Mouse (Mus musculus): ENCODE results near the gene Tex38. TPM values are rescaled to one million over a fixed set of nuclear protein-coding genes. Genes with fewer than 3 reads are reported as not detected.

Gene Tex38
- polyA plus RNA-seq (2014; fragmentation: Nextera tagmentation; extraction: Ambion mirVana): 0.46 TPM in 1 of 2 replicates, not detected in the other

GRCm38 (mm10) chr4:115780918-115781317, at the start of gene Tex38:
Gene Tex38, minus strand, starts transcription at chr4:115781018.
- ATAC-seq (replicated peaks; ENCODE audit: insufficient number of reproducible peaks, low FRiP score, low TSS enrichment, low read depth): no peak
- no peak within 1 kb of the TSS for H3K27ac ChIP-seq (replicated peaks; ENCODE audit: low read depth, low read length)

DNA sequence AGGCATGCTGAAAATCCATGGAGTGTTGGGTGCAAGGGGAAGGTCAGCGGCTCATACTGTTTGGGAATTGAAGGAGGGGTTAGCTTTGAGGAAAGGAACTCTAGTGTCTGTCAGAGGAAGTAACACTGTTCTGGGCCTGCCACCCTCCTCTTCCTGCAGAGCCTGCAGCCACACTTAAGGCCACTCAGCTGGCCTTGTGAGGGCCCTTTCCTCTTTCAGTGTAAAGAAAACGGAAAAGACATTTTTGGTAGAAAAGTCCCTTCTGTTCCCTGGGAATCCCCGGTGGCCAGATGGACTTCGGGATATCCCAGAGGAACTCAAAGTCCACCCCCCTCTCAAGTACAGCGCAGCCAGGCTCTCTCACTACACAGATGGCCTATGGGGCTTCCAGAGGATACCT, 49.7 kb upstream of the Tex38 start:
- H3K4me3 ChIP-seq (ENCODE audit: low read depth, low read length): no peak overlapping the region
- H3K27ac ChIP-seq (replicated peaks; ENCODE audit: low read depth, low read length): no peak overlapping the region
- no peak overlapping the region for H3K4me2 ChIP-seq (ENCODE audit: low read depth, low read length)
- H3K36me3 ChIP-seq (replicated peaks; ENCODE audit: control insufficient read depth, insufficient read depth, low read depth, low read length): no peaks in the 10 kb centered on the region
- no peak for DNase-seq (ENCODE audit: low spot score)
- H3K4me1 ChIP-seq (ENCODE audit: control insufficient read depth, insufficient read depth, low read length): no peaks in the 10 kb centered on the region
- no peak for ATAC-seq (replicated peaks; ENCODE audit: insufficient number of reproducible peaks, low FRiP score, low TSS enrichment, low read depth)
- H3K9ac ChIP-seq (replicated peaks; ENCODE audit: low read length): no peak overlapping the region
- H3K9me3 ChIP-seq (replicated peaks; ENCODE audit: control insufficient read depth, low read length): no peaks in the 10 kb centered on the region
- peaks cover 3% of the 10 kb centered on the region; the same call in 1 of the 2 replicates for H3K27me3 ChIP-seq (ENCODE audit: control insufficient read depth, insufficient read depth, low read length)
- WGBS: 80% methylated on average over 5 of the region's 5 CpGs

More at GRCm38 (mm10) chr4:115780918-115781317, at the start of gene Tex38:
- Histone ChIP-seq H3K4me1 (ENCODE audit: control insufficient read depth, insufficient read depth, low read length) (no peaks in the 10 kb centered on the region), H3K9me3 (replicated peaks; ENCODE audit: control insufficient read depth, low read length) (no peaks in the 10 kb centered on the region), H3K27me3 (ENCODE audit: control insufficient read depth, insufficient read depth, low read length) (no peaks in the 10 kb centered on the region), H3K36me3 (replicated peaks; ENCODE audit: control insufficient read depth, insufficient read depth, low read depth, low read length) (no peaks in the 10 kb centered on the region), H3K4me2 (ENCODE audit: low read depth, low read length) (no peak within 1 kb of the TSS), H3K9ac (replicated peaks; ENCODE audit: low read length) (no peak within 1 kb of the TSS), H3K4me3 (ENCODE audit: low read depth, low read length) (no peak within 1 kb of the TSS)
- DNase-seq (ENCODE audit: low spot score): no peak
- WGBS: 84% methylated on average over 3 of the region's 3 CpGs

GRCm38 (mm10) chr4:115828572-115828902, 47.7 kb upstream of the Tex38 start:
- Histone ChIP-seq H3K9me3 (replicated peaks; ENCODE audit: control insufficient read depth, low read length) (no peaks in the 10 kb centered on the region), H3K4me3 (ENCODE audit: low read depth, low read length) (peak overlapping the region; percentile 75), H3K27me3 (ENCODE audit: control insufficient read depth, insufficient read depth, low read length) (peaks cover 3% of the 10 kb centered on the region; the same call in 1 of the 2 replicates), H3K9ac (replicated peaks; ENCODE audit: low read length) (no peak overlapping the region; the same call in 1 of the 2 replicates), H3K4me1 (ENCODE audit: control insufficient read depth, insufficient read depth, low read length) (no peaks in the 10 kb centered on the region), H3K4me2 (ENCODE audit: low read depth, low read length) (peak overlapping the region; percentile 85), H3K27ac (replicated peaks; ENCODE audit: low read depth, low read length) (no peak overlapping the region), H3K36me3 (replicated peaks; ENCODE audit: control insufficient read depth, insufficient read depth, low read depth, low read length) (no peaks in the 10 kb centered on the region)
- 5% methylated on average over 8 of the region's 8 CpGs for WGBS
- ATAC-seq (replicated peaks; ENCODE audit: insufficient number of reproducible peaks, low FRiP score, low TSS enrichment, low read depth) (peak; percentile 49), DNase-seq (ENCODE audit: low spot score) (no peak)

- no peaks in the 10 kb centered on the region for H3K9me3 ChIP-seq (replicated peaks; ENCODE audit: control insufficient read depth, low read length)
- H3K9ac ChIP-seq (replicated peaks; ENCODE audit: low read length): peak within 1 kb of the TSS; percentile 69
- H3K4me1 ChIP-seq (ENCODE audit: control insufficient read depth, insufficient read depth, low read length): no peaks in the 10 kb centered on the region
- H3K27me3 ChIP-seq (ENCODE audit: control insufficient read depth, insufficient read depth, low read length): peaks cover 3% of the 10 kb centered on the region; the same call in 1 of the 2 replicates
- peak within 1 kb of the TSS; percentile 75 for H3K4me3 ChIP-seq (ENCODE audit: low read depth, low read length)
- peak; percentile 85 for DNase-seq (ENCODE audit: low spot score)
- H3K4me2 ChIP-seq (ENCODE audit: low read depth, low read length): peak within 1 kb of the TSS; percentile 85
- H3K36me3 ChIP-seq (replicated peaks; ENCODE audit: control insufficient read depth, insufficient read depth, low read depth, low read length): no peaks in the 10 kb centered on the region
- no peak within 1 kb of the TSS for H3K27ac ChIP-seq (replicated peaks; ENCODE audit: low read depth, low read length)
- ATAC-seq (replicated peaks; ENCODE audit: insufficient number of reproducible peaks, low FRiP score, low TSS enrichment, low read depth): peak; percentile 89
- WGBS: under 1% methylated on average over 56 of the region's 57 CpGs
These were observed 47.2 kb upstream of the Tex38 start, which contains the start of gene Mob3c for GRCm38 (mm10) chr4:115827888-115828571. Gene Mob3c, plus strand, starts transcription at chr4:115828092.

- no peak overlapping the region for H3K27ac ChIP-seq (replicated peaks; ENCODE audit: low read depth, low read length)
- H3K9me3 ChIP-seq (replicated peaks; ENCODE audit: control insufficient read depth, low read length): no peaks in the 10 kb centered on the region
- WGBS: 2% methylated on average over 4 of the region's 4 CpGs
- H3K36me3 ChIP-seq (replicated peaks; ENCODE audit: control insufficient read depth, insufficient read depth, low read depth, low read length): no peaks in the 10 kb centered on the region
- DNase-seq (ENCODE audit: low spot score): peak; percentile 30
- H3K27me3 ChIP-seq (ENCODE audit: control insufficient read depth, insufficient read depth, low read length): peaks cover 3% of the 10 kb centered on the region; the same call in 1 of the 2 replicates
- H3K4me3 ChIP-seq (ENCODE audit: low read depth, low read length): peak overlapping the region; percentile 75
- ATAC-seq (replicated peaks; ENCODE audit: insufficient number of reproducible peaks, low FRiP score, low TSS enrichment, low read depth): no peak
- H3K4me2 ChIP-seq (ENCODE audit: low read depth, low read length): peak overlapping the region; percentile 85
- H3K9ac ChIP-seq (replicated peaks; ENCODE audit: low read length): peak overlapping the region; percentile 69
- no peaks in the 10 kb centered on the region for H3K4me1 ChIP-seq (ENCODE audit: control insufficient read depth, insufficient read depth, low read length)
These were observed 46.7 kb upstream of the Tex38 start for GRCm38 (mm10) chr4:115827535-115827887.

DNA sequence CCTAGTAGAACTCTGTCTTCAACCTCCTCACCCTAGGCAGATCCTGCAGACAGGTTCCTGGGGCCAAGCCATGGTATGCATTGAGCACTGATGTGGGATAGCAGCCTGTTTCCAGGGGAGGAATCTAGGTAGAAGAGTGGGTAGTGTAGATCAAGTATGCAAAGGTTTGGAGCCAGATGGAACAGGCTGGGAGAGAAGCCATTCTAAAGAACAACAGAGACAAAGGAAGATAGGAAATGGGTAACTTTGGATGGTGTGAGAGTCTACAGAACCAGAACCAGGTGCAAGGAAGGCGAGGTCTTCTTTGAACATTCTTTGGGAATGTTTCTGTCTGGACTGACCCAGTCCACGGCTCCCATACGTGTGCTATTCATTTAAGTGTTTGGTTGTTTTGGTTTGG, 46.2 kb upstream of the Tex38 start:
- ATAC-seq (replicated peaks; ENCODE audit: insufficient number of reproducible peaks, low FRiP score, low TSS enrichment, low read depth) (no peak), DNase-seq (ENCODE audit: low spot score) (no peak)
- no peak overlapping the region for H3K27ac ChIP-seq (replicated peaks; ENCODE audit: low read depth, low read length)
- no peak overlapping the region for H3K4me3 ChIP-seq (ENCODE audit: low read depth, low read length)
- H3K4me2 ChIP-seq (ENCODE audit: low read depth, low read length): no peak overlapping the region
- no peaks in the 10 kb centered on the region for H3K4me1 ChIP-seq (ENCODE audit: control insufficient read depth, insufficient read depth, low read length)
- H3K9ac ChIP-seq (replicated peaks; ENCODE audit: low read length): no peak overlapping the region
- H3K36me3 ChIP-seq (replicated peaks; ENCODE audit: control insufficient read depth, insufficient read depth, low read depth, low read length): no peaks in the 10 kb centered on the region
- peaks cover 3% of the 10 kb centered on the region; the same call in 1 of the 2 replicates for H3K27me3 ChIP-seq (ENCODE audit: control insufficient read depth, insufficient read depth, low read length)
- H3K9me3 ChIP-seq (replicated peaks; ENCODE audit: control insufficient read depth, low read length): no peaks in the 10 kb centered on the region
- WGBS: 60% methylated on average over 3 of the region's 3 CpGs

DNA sequence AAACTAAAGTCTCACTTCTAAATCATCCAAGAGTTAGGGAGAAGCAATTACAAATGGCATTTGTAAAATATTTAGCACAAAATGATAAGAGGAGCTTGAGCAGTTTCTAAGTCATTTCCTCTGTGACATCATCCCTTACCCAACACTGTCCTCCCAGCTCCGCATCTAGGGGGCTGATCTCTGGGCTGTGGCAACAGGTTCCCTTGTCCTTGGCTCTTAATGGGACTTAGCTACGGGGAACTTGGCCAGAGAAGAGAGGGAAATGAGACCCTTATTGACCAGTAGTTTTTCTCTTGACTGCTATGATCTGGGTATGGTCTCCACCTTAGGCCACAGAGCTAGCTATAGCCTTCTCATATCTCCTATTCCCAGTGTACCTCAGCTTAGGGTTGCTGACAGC, 44.5 kb upstream of the Tex38 start:
- DNase-seq (ENCODE audit: low spot score): no peak
- WGBS: 85% methylated on average over 2 of the region's 2 CpGs
- Histone ChIP-seq H3K9me3 (replicated peaks; ENCODE audit: control insufficient read depth, low read length) (no peaks in the 10 kb centered on the region), H3K9ac (replicated peaks; ENCODE audit: low read length) (no peak overlapping the region), H3K4me3 (ENCODE audit: low read depth, low read length) (no peak overlapping the region), H3K36me3 (replicated peaks; ENCODE audit: control insufficient read depth, insufficient read depth, low read depth, low read length) (no peaks in the 10 kb centered on the region), H3K27ac (replicated peaks; ENCODE audit: low read depth, low read length) (no peak overlapping the region), H3K27me3 (ENCODE audit: control insufficient read depth, insufficient read depth, low read length) (peaks cover 3% of the 10 kb centered on the region; the same call in 1 of the 2 replicates), H3K4me2 (ENCODE audit: low read depth, low read length) (no peak overlapping the region), H3K4me1 (ENCODE audit: control insufficient read depth, insufficient read depth, low read length) (no peaks in the 10 kb centered on the region)
- no peak for ATAC-seq (replicated peaks; ENCODE audit: insufficient number of reproducible peaks, low FRiP score, low TSS enrichment, low read depth)

DNA sequence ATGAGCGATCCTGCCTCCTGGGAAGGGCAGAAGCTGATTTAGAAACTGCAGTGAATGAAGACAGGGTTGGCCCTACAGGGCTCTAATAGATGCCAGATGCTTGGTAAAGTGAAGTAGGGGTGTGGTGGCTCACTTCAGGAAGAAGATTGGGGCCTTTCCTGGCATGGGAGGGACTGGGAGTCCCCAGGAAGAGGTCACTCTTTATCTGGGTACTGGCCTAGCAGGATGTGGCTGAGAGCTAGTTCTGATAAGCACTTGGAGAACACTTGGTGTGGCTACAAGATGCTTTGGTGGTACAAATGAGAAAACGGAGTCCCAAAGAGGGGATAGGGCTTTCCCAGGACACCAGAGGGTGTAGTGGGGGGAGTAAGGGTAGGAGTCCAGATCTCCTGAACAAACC, 43.4 kb upstream of the Tex38 start:
- no peak for ATAC-seq (replicated peaks; ENCODE audit: insufficient number of reproducible peaks, low FRiP score, low TSS enrichment, low read depth)
- 52% methylated on average over 2 of the region's 2 CpGs for WGBS
- H3K4me1 ChIP-seq (ENCODE audit: control insufficient read depth, insufficient read depth, low read length): no peaks in the 10 kb centered on the region
- no peak overlapping the region for H3K4me2 ChIP-seq (ENCODE audit: low read depth, low read length)
- H3K36me3 ChIP-seq (replicated peaks; ENCODE audit: control insufficient read depth, insufficient read depth, low read depth, low read length): no peaks in the 10 kb centered on the region
- H3K9ac ChIP-seq (replicated peaks; ENCODE audit: low read length): no peak overlapping the region
- no peak overlapping the region for H3K27ac ChIP-seq (replicated peaks; ENCODE audit: low read depth, low read length)
- no peaks in the 10 kb centered on the region for H3K27me3 ChIP-seq (ENCODE audit: control insufficient read depth, insufficient read depth, low read length)
- DNase-seq (ENCODE audit: low spot score): no peak
- H3K9me3 ChIP-seq (replicated peaks; ENCODE audit: control insufficient read depth, low read length): no peaks in the 10 kb centered on the region
- H3K4me3 ChIP-seq (ENCODE audit: low read depth, low read length): no peak overlapping the region

Measured in embryonic facial prominence, embryonic 11.5 days (tissue).